Mouse (Mus musculus) E14TG2a.4 (cell line): ENCODE measurements around the gene Sv2b.

ENCODE experiments used
- H3K27me3 ChIP-seq: 2 replicates; pipeline ENCODE4 v1.6.1; 2014; ENCODE audit warnings: low read length, control low read depth; ENCODE audit not compliant: insufficient read depth
- H3K36me3 ChIP-seq: 2 replicates; pipeline ENCODE4 v1.6.1; 2014; ENCODE audit warnings: low read length, control low read depth; ENCODE audit not compliant: insufficient read depth
- H3K4me1 ChIP-seq: replicated peaks from 2 replicates; pipeline ENCODE4 v1.6.1; 2014; ENCODE audit warnings: low read depth, low read length, control low read depth
- H3K4me3 ChIP-seq: replicated peaks from 2 replicates; pipeline ENCODE4 v1.5.1; 2014; ENCODE audit warnings: mild to moderate bottlenecking, low read length
- H3K9me3 ChIP-seq: 2 replicates; pipeline ENCODE4 v1.6.1; 2014; ENCODE audit warnings: low read length, control low read depth
- CTCF ChIP-seq: conservative IDR thresholded peaks from 2 replicates; pipeline ENCODE4 v1.5.1; 2014; ENCODE audit warnings: low read length
- NANOG ChIP-seq: IDR thresholded peaks from 2 replicates; pipeline ENCODE4 v1.6.1; 2014; ENCODE audit warnings: borderline replicate concordance, low read length, mixed read lengths
- POU5F1 ChIP-seq: IDR thresholded peaks from 2 replicates; pipeline ENCODE4 v1.6.1; 2014; ENCODE audit warnings: low read length, borderline replicate concordance

Gene Sv2b

DNA sequence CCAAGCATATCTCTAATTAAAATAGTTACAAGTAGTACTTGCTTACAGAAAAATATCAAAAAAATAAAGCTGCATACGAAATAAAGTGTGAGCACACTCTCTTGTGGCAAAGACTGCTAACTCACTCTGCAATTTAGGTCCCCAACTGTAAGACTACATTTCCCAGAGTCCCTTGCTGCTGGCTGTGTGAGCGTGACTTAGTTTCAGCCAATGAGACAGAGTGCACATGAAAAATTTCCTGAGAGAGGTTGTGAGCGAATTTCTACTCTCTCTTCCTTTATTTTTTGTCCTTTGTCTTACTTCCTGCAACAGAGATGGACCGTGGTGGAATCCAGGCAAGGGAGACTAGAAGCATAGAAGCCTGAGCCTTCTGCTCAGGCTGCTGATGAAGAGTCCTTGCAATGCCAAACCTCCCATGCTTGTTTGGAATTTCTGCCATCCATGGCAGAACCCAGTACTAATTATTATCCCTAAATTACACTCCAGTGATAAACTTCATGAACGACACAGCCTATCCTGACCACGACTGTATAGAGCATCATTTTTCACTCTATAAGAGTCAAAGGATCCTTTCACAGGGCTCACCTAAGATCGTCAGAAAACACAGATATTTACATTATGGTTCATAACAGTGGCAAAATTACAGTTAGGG, 190.9 kb downstream of the Sv2b start:
- Histone ChIP-seq H3K27me3 (no peaks in the 10 kb centered on the region; the same call in 1 of the 2 replicates), H3K9me3 (no peaks in the 10 kb centered on the region), H3K4me3 (no peak overlapping the region), H3K4me1 (no peaks in the 10 kb centered on the region), H3K36me3 (no peaks in the 10 kb centered on the region)
- TF ChIP-seq CTCF (no peak), NANOG (no peak), POU5F1 (no peak)

DNA sequence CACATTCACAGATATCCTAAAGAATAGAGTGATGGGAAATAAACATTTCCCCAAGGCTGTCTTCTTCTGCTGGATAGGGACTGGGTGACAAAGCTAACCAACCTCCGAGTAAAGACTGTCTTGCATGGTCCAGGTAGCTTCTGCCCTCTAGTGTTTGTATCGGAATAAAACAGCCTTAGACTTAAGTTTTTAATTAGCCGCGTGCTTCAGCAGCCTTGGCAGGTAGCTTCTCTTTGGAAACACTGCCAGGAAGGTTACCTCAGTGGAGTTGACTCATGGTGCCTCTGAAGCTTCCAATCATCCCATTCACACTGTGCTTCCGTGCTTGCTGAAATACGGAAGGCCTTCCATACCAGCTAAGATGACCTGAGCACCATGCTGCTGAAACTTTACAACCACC, 198.4 kb downstream of the Sv2b start:
- TF ChIP-seq NANOG, result no peak
- TF ChIP-seq POU5F1, result no peak
- TF ChIP-seq CTCF, result peak; percentile 52
- Histone ChIP-seq H3K4me3 (no peak overlapping the region), H3K36me3 (no peaks in the 10 kb centered on the region), H3K27me3 (no peaks in the 10 kb centered on the region), H3K4me1 (no peaks in the 10 kb centered on the region), H3K9me3 (no peaks in the 10 kb centered on the region)

DNA sequence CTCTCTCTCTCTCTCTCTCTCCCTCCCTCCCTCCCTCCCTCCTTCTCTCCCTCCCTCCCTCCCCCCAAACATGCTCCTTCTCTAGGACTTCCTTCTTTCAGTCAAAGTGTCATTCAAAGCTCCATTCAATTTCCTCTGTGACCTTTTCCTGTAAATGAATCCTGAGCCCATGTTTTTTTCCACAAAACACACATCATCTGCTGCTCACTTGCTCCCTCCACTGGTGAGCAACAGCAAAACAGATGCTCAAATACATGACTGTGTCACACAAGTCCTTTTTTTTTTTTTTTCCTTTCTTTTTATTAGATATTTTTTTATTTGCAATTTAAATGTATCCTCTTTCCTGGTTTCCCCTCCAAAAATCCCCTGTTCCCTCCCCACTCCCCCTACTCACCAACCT, 201.6 kb downstream of the Sv2b start:
- no peaks in the 10 kb centered on the region for H3K9me3 ChIP-seq
- H3K4me1 ChIP-seq, result no peaks in the 10 kb centered on the region
- no peak overlapping the region for H3K4me3 ChIP-seq
- H3K27me3 ChIP-seq, result no peaks in the 10 kb centered on the region
- TF ChIP-seq POU5F1 (no peak), NANOG (no peak), CTCF (peak; percentile 54)
- no peaks in the 10 kb centered on the region for H3K36me3 ChIP-seq

GRCm38 (mm10) chr7:75103900-75104299, 205.2 kb downstream of the Sv2b start:
- TF ChIP-seq NANOG, result no peak
- no peak for TF ChIP-seq POU5F1
- TF ChIP-seq CTCF, result no peak
- H3K4me1 ChIP-seq, result no peaks in the 10 kb centered on the region
- no peak overlapping the region for H3K4me3 ChIP-seq
- no peaks in the 10 kb centered on the region for H3K9me3 ChIP-seq
- H3K36me3 ChIP-seq, result no peaks in the 10 kb centered on the region
- no peaks in the 10 kb centered on the region for H3K27me3 ChIP-seq

DNA sequence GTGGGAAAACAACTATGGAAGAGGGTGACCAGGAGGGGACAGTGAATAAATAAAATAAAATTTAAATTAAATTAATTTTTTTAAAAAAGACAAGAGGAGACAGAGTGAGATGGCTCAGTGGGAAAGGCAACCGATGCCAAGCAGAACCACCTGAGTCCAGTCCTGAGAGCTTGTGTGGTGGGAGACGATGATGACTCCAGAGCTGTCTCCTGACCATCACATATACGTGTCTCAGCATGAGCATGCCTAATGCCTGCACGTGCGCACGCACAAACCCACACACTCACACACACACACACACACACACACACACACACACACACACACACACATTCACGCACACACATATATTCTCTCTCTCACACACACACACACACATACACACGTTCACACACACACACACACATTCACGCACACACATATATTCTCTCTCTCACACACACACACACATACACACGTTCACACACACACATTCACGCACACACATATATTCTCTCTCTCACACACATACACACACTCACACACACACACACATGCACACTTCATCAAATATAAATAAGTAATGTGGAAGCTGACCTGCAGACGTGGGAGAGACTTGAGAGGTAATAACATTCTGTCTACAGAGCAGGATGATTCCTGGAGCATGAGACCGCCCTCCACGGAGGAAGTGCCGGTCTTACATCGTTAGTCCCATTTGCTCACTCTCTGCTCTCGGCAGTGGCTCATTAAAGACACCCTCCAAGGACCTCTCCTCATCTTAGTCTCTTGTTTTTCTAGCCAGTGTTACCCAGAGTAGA, 206.3 kb downstream of the Sv2b start:
- Histone ChIP-seq H3K4me3 (no peak overlapping the region), H3K4me1 (no peaks in the 10 kb centered on the region), H3K36me3 (no peaks in the 10 kb centered on the region), H3K9me3 (no peaks in the 10 kb centered on the region), H3K27me3 (no peaks in the 10 kb centered on the region)
- TF ChIP-seq CTCF (no peak), POU5F1 (no peak), NANOG (no peak)

DNA sequence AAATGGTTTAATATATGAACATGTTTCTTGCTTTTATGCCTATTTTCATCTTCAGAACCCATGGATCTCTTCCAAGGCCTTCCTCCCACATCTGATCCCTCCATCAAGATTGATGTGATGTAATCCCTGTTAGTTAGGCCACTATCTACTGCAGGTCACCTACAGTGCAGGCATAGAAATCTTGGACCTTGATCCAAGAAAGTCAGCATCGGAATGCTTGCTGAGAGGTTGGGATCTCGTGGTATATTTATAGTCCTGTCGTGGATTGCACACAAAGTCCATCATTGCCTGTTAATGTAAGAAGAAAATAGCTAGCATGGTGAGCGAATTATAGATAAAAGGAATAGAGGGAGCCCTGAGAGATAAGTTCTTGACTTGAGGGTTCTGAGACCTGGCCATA, 223.6 kb downstream of the Sv2b start:
- Histone ChIP-seq H3K36me3 (no peaks in the 10 kb centered on the region), H3K27me3 (no peaks in the 10 kb centered on the region), H3K9me3 (peaks cover 21% of the 10 kb centered on the region), H3K4me3 (no peak overlapping the region), H3K4me1 (no peaks in the 10 kb centered on the region)
- no peak for TF ChIP-seq NANOG
- TF ChIP-seq POU5F1, result no peak
- no peak for TF ChIP-seq CTCF

GRCm38 (mm10) chr7:75080163-75080562, 228.9 kb downstream of the Sv2b start:
- Histone ChIP-seq H3K9me3 (no peaks in the 10 kb centered on the region), H3K4me3 (no peak overlapping the region), H3K36me3 (no peaks in the 10 kb centered on the region), H3K27me3 (no peaks in the 10 kb centered on the region), H3K4me1 (no peaks in the 10 kb centered on the region)
- no peak for TF ChIP-seq POU5F1

DNA sequence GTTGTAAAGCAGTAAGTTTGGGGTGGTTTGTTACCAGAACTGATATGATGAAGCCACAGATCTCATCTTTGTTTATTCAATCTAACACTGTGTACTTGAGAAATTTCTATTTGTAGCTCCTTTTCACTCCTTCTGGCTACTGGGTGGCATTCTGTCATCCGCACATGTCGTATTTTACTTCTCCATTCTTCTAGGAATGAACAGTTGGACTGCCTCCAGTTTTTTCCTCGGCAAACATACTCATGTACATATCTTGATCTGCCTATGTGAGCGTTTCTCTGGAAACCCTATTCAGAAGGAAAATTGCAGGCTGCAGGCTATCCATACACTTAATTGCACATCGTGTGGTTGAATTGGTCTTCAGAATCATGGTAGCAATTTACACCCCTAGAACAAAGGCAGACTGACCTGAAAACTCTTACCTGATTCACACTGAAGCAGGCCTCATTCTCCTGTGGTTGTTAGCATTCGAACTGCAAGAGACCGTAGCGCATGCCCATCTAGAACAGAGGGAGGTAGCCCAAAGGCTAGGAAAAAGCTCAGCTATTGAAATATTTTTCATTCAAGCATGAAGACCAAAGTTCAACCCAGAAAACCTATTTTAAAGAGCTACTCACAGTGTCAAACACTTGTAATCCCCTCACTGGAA, 231.4 kb downstream of the Sv2b start:
- H3K36me3 ChIP-seq, result no peaks in the 10 kb centered on the region

More for the DNA sequence above, 231.4 kb downstream of the Sv2b start:
- H3K27me3 ChIP-seq, result no peaks in the 10 kb centered on the region
- no peak overlapping the region for H3K4me3 ChIP-seq
- no peaks in the 10 kb centered on the region for H3K4me1 ChIP-seq
- TF ChIP-seq NANOG (no peak), CTCF (no peak), POU5F1 (no peak)
- H3K9me3 ChIP-seq, result no peaks in the 10 kb centered on the region
